In genomic region chr13:42929529-42930235, GRCm38 (mm10) we compare ENCODE assay signal across 18 mouse cellular contexts.
DNase-seq lines count a peak whose midpoint lies in the region; ATAC-seq lines count a peak whose summit lies in the region.
"Had no signal": no experiment of that assay in that cellular context is flagged by ENCODE, and none has a peak within 500 bp of the region (broad histone marks: within the 10 kb centered on the region; RNA-seq: fewer than 3 reads in every experiment).

No protein-coding gene starts in this region.

- H3K4me2 ChIP-seq in midbrain, embryonic 14.5 days (ENCODE audit: low read length), result no peak overlapping the region
- no peak overlapping the region for H3K4me2 ChIP-seq in midbrain, embryonic 13.5 days (replicated peaks)
- H3K4me2 ChIP-seq: hindbrain, embryonic 12.5 days had no signal

- peaks cover 11% of the 10 kb centered on the region for H3K9me3 ChIP-seq in midbrain, embryonic 14.5 days (ENCODE audit: control insufficient read depth, low read length)
- 0 out of 2 replicates have a peak, but pooled peaks cover 13% of the 10 kb centered on the region for H3K9me3 ChIP-seq in midbrain, embryonic 13.5 days

- no peak overlapping the region for H3K9ac ChIP-seq in midbrain, embryonic 14.5 days (replicated peaks; ENCODE audit: low read length)
- no peak overlapping the region for H3K9ac ChIP-seq in midbrain, embryonic 13.5 days (replicated peaks)
- H3K9ac ChIP-seq: hindbrain, embryonic 12.5 days had no signal

- no peaks in the 10 kb centered on the region for H3K36me3 ChIP-seq in midbrain, embryonic 14.5 days (ENCODE audit: control insufficient read depth, insufficient read depth, low read length)
- H3K36me3 ChIP-seq in midbrain, embryonic 13.5 days, result no peaks in the 10 kb centered on the region
- H3K36me3 ChIP-seq: hindbrain, embryonic 12.5 days had no signal

- H3K27me3 ChIP-seq in midbrain, embryonic 14.5 days (ENCODE audit: control insufficient read depth, insufficient read depth, low read length), result no peaks in the 10 kb centered on the region
- no peaks in the 10 kb centered on the region for H3K27me3 ChIP-seq in midbrain, embryonic 13.5 days
- H3K27me3 ChIP-seq: hindbrain, embryonic 12.5 days had no signal

- 49% methylated on average over 10 of the region's 10 CpGs for WGBS in midbrain, embryonic 14.5 days
- 53% methylated on average over 10 of the region's 10 CpGs for whole genome bisulfite sequencing in midbrain, embryonic 13.5 days

- H3K4me3 ChIP-seq in midbrain, embryonic 14.5 days (replicated peaks; ENCODE audit: low read depth, low read length), result no peak overlapping the region
- no peak overlapping the region for H3K4me3 ChIP-seq in midbrain, embryonic 13.5 days (replicated peaks)
- H3K4me3 ChIP-seq: hindbrain, embryonic 12.5 days had no signal

- DNase-seq in gastrocnemius, adult 18-20 months (ENCODE audit: low spot score), result peak; percentile 9
- no peak for DNase-seq in gastrocnemius, postnatal 10 days
- no peak for DNase-seq in midbrain, embryonic 14.5 days
- peak; percentile 23 for DNase-seq in fibroblast of lung, adult 2 months (ENCODE audit: low read depth)
- DNase-seq in kidney, postnatal 14 days, result no peak
- no peak for DNase-seq in kidney, adult 8-10 months
- DNase-seq in heart, adult 8-10 months (ENCODE audit: low spot score), result no peak
- DNase-seq: cerebellum, adult 9-10 months; kidney, adult 2 months; kidney, postnatal 25 days; liver; lung, postnatal 10 days had no signal

- no peak for ATAC-seq in midbrain, embryonic 14.5 days (ENCODE audit: low FRiP score, low TSS enrichment)
- ATAC-seq in midbrain, embryonic 13.5 days, result no peak
- ATAC-seq: CD4-positive, CD25-positive, alpha-beta regulatory T cell, adult 4 months; forebrain, embryonic 16.5 days; inflammation-experienced regulatory T-cells, adult 6 months had no signal

- 0 out of 2 replicates have a peak, but pooled peaks cover 4% of the 10 kb centered on the region for H3K4me1 ChIP-seq in midbrain, embryonic 14.5 days (ENCODE audit: control insufficient read depth, insufficient read depth, low read length)
- H3K4me1 ChIP-seq in midbrain, embryonic 13.5 days (replicated peaks), result no peaks in the 10 kb centered on the region; the same call in 1 of the 2 replicates

- peak overlapping the region; percentile 49; the same call in 1 of the 2 replicates for H3K27ac ChIP-seq in midbrain, embryonic 14.5 days (replicated peaks; ENCODE audit: low read depth, low read length)
- H3K27ac ChIP-seq in midbrain, embryonic 13.5 days, result no peak overlapping the region
- H3K27ac ChIP-seq: hindbrain, embryonic 12.5 days; stomach, postnatal 0 days had no signal

Comparison
In these comparisons a context has a peak if more than half of its experiments do, and no peak if none do; other contexts are left out.
1. DNase-seq: peak in gastrocnemius, adult 18-20 months (single experiment) and fibroblast of lung, adult 2 months (single experiment); none in gastrocnemius, postnatal 10 days (single experiment), midbrain, embryonic 14.5 days (single experiment), kidney, postnatal 14 days (single experiment), kidney, adult 8-10 months (0 of 2) and heart, adult 8-10 months (single experiment).